Mouse (Mus musculus) heart, postnatal 0 days (tissue): ENCODE data around the gene Stc2. TPM values are rescaled to one million over a fixed set of nuclear protein-coding genes. Genes with fewer than 3 reads are reported as not detected.

Source experiments
- ATAC-seq: fragments of 200-750 bp; cut with Nextera tagmentation; 2 replicates; pipeline ENCODE4 v1.8.0; 2017; ENCODE audit warnings: low read depth, moderate number of reproducible peaks, moderate library complexity; ENCODE audit not compliant: insufficient read depth
- DNase-seq: peaks from one replicate; pipeline ENCODE4 v3.0.0-alpha.2; 2016; ENCODE audit warnings: low spot score
- H3K27ac ChIP-seq: fragments of 300-500 bp; sonication (generic); 2 replicates; pipeline ENCODE4 v1.5.1; 2014; ENCODE audit warnings: low read depth, mild to moderate bottlenecking
- H3K27me3 ChIP-seq: fragments of 300-500 bp; sonication (generic); 2 replicates; pipeline ENCODE4 v1.6.1; 2014; ENCODE audit warnings: low read length, mixed read lengths; ENCODE audit not compliant: control insufficient read depth, insufficient read depth
- H3K36me3 ChIP-seq: fragments of 300-500 bp; sonication (generic); replicated peaks from 2 replicates; pipeline ENCODE4 v1.6.1; 2014; ENCODE audit warnings: low read length, mixed read lengths; ENCODE audit not compliant: control insufficient read depth, insufficient read depth
- H3K4me1 ChIP-seq: fragments of 300-500 bp; sonication (generic); 2 replicates; pipeline ENCODE4 v1.6.1; 2014; ENCODE audit warnings: antibody characterized with exemption; ENCODE audit not compliant: control insufficient read depth, insufficient read depth
- H3K4me2 ChIP-seq: fragments of 300-500 bp; sonication (generic); 2 replicates; pipeline ENCODE4 v1.6.1; 2014; ENCODE audit warnings: low read depth, mild to moderate bottlenecking, low read length, moderate library complexity
- H3K4me3 ChIP-seq: fragments of 300-500 bp; sonication (generic); 2 replicates; pipeline ENCODE4 v1.5.1; 2014; ENCODE audit warnings: low read depth, low read length
- H3K9ac ChIP-seq: fragments of 300-500 bp; sonication (generic); replicated peaks from 2 replicates; pipeline ENCODE4 v1.6.1; 2014; ENCODE audit warnings: low read depth, low read length, mixed read lengths
- H3K9me3 ChIP-seq: fragments of 300-500 bp; sonication (generic); replicated peaks from 2 replicates; pipeline ENCODE4 v1.6.1; 2016; ENCODE audit warnings: low read length; ENCODE audit not compliant: control insufficient read depth
- CTCF ChIP-seq: IDR thresholded peaks from 2 replicates; pipeline ENCODE4 v1.5.1; 2016; ENCODE audit warnings: antibody characterized with exemption, control low read depth, low read depth
- EP300 ChIP-seq: IDR thresholded peaks from 2 replicates; pipeline ENCODE4 v1.6.1; 2016; ENCODE audit warnings: antibody characterized with exemption, low read depth
- WGBS: fragments of 180-500 bp; shearing (Covaris S2); extraction: QIAGEN DNeasy Blood & Tissue Kit; methylation state at CpG from one replicate; pipeline ENCODE4 v1.1.7; 2014; 5-methylcytosine and 5-hydroxymethylcytosine counted together
- polyA plus RNA-seq: library from polyadenylated mRNA; unstranded; fragments of >200 nt; fragmentation: Nextera tagmentation; extraction: Ambion mirVana; gene quantifications from 2 replicates; pipeline ENCODE4 v1.2.1, GENCODE M21; 2015
- total RNA-seq: library from RNA; depleted of rRNA; stranded (reverse); fragments of >200 nt; gene quantifications from 2 replicates; pipeline ENCODE4 v1.2.3, GENCODE M21; 2014; ENCODE audit warnings: low replicate concordance

Stc2 gene
- total and polyA plus RNA-seq, 2 experiments from 2014 or later: 2.7 to 5.3 TPM

GRCm38 (mm10) chr11:31396638-31397417 lies 27.0 kb upstream of the Stc2 start:
- Histone ChIP-seq H3K27me3 (no peaks in the 10 kb centered on the region), H3K9ac (no peak overlapping the region), H3K4me2 (no peak overlapping the region), H3K27ac (no peak overlapping the region), H3K36me3 (no peaks in the 10 kb centered on the region), H3K4me1 (no peaks in the 10 kb centered on the region), H3K9me3 (no peaks in the 10 kb centered on the region), H3K4me3 (no peak overlapping the region)
- 70% methylated on average over 6 of the region's 6 CpGs for WGBS
- no peak for TF ChIP-seq CTCF
- no peak for TF ChIP-seq EP300
- DNase-seq (no peak), ATAC-seq (no peak)

GRCm38 (mm10) chr11:31394026-31394425 lies 24.2 kb upstream of the Stc2 start:
- WGBS: 81% methylated on average over 6 of the region's 6 CpGs
- DNase-seq: no peak

GRCm38 (mm10) chr11:31392340-31392739 lies 22.5 kb upstream of the Stc2 start:
- TF ChIP-seq CTCF: no peak
- H3K4me2 ChIP-seq: no peak overlapping the region
- no peaks in the 10 kb centered on the region for H3K27me3 ChIP-seq
- H3K4me1 ChIP-seq: no peaks in the 10 kb centered on the region
- no peaks in the 10 kb centered on the region for H3K36me3 ChIP-seq
- H3K4me3 ChIP-seq: no peak overlapping the region
- 62% methylated on average over 5 of the region's 5 CpGs for WGBS
- no peak overlapping the region for H3K27ac ChIP-seq
- no peak for DNase-seq
- no peak for ATAC-seq
- no peaks in the 10 kb centered on the region for H3K9me3 ChIP-seq
- no peak overlapping the region for H3K9ac ChIP-seq

More at GRCm38 (mm10) chr11:31394026-31394425, 24.2 kb upstream of the Stc2 start:
- H3K36me3 ChIP-seq: no peaks in the 10 kb centered on the region
- no peaks in the 10 kb centered on the region for H3K9me3 ChIP-seq
- no peak overlapping the region for H3K9ac ChIP-seq
- ATAC-seq: no peak
- no peaks in the 10 kb centered on the region for H3K27me3 ChIP-seq
- H3K27ac ChIP-seq: no peak overlapping the region
- H3K4me3 ChIP-seq: no peak overlapping the region
- TF ChIP-seq CTCF (no peak), EP300 (no peak)
- no peaks in the 10 kb centered on the region for H3K4me1 ChIP-seq
- H3K4me2 ChIP-seq: no peak overlapping the region

GRCm38 (mm10) chr11:31388890-31389289 lies 19.0 kb upstream of the Stc2 start:
- TF ChIP-seq CTCF (no peak), EP300 (no peak)
- Histone ChIP-seq H3K4me1 (no peaks in the 10 kb centered on the region), H3K27ac (no peak overlapping the region), H3K9ac (no peak overlapping the region), H3K36me3 (no peaks in the 10 kb centered on the region), H3K27me3 (no peaks in the 10 kb centered on the region), H3K4me2 (no peak overlapping the region), H3K9me3 (no peaks in the 10 kb centered on the region), H3K4me3 (no peak overlapping the region)
- DNase-seq (no peak), ATAC-seq (no peak)
- WGBS: 62% methylated on average over 4 of the region's 4 CpGs

DNA sequence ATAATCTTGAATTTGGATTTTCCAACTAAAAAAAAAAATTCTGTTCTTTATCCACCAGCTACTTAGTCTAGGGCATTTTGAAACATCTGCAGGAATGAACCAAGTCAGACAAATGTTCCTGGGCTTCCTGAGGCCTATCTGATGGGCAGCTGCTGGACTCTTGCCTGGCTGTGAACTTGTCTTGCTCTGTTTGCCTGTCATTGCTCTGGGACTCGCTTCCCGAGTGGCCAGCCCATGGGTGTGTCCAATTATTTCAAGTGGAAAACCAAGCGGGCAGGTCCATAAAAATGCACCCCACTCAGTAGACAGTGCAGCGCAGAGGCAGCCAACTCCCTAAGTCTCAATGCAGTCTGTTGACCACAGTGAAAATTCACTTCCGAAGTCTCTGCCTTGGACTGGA lies 17.7 kb upstream of the Stc2 start:
- no peak overlapping the region for H3K9ac ChIP-seq
- no peak for DNase-seq
- H3K9me3 ChIP-seq: no peaks in the 10 kb centered on the region
- H3K4me3 ChIP-seq: no peak overlapping the region
- no peak overlapping the region for H3K27ac ChIP-seq
- TF ChIP-seq EP300: no peak
- no peak for TF ChIP-seq CTCF
- WGBS: 69% methylated on average over 5 of the region's 5 CpGs
- no peaks in the 10 kb centered on the region for H3K36me3 ChIP-seq
- no peak for ATAC-seq
- no peaks in the 10 kb centered on the region for H3K27me3 ChIP-seq
- H3K4me2 ChIP-seq: no peak overlapping the region
- no peaks in the 10 kb centered on the region for H3K4me1 ChIP-seq

GRCm38 (mm10) chr11:31386571-31386970 lies 16.7 kb upstream of the Stc2 start:
- ATAC-seq (peak; percentile 11; the same call in 1 of the 2 replicates), DNase-seq (no peak)
- Histone ChIP-seq H3K27me3 (no peaks in the 10 kb centered on the region), H3K4me3 (no peak overlapping the region), H3K4me2 (no peak overlapping the region), H3K9ac (no peak overlapping the region), H3K27ac (no peak overlapping the region), H3K36me3 (no peaks in the 10 kb centered on the region), H3K4me1 (no peaks in the 10 kb centered on the region), H3K9me3 (no peaks in the 10 kb centered on the region)
- TF ChIP-seq CTCF (no peak), EP300 (no peak)
- 44% methylated on average over 3 of the region's 3 CpGs for WGBS
